Mouse (Mus musculus) embryonic facial prominence, embryonic 13.5 days (tissue): Measurements from ENCODE around the gene Spag6. TPM values are rescaled to one million over a fixed set of nuclear protein-coding genes. Genes with fewer than 3 reads are reported as not detected.
A peak's percentile ranks its signal among the peaks of the same experiment; 100 is the strongest.

Experiments
- ATAC-seq: fragments of 200-750 bp; cut with Nextera tagmentation; 2 replicates; pipeline ENCODE4 v1.8.0; 2017; ENCODE audit warnings: low read depth; ENCODE audit not compliant: insufficient number of reproducible peaks, insufficient read depth, low FRiP score, low TSS enrichment
- H3K27ac ChIP-seq: fragments of 300-500 bp; sonication (generic); 2 replicates; pipeline ENCODE4 v1.5.1; 2015; ENCODE audit warnings: moderate library complexity, mild to moderate bottlenecking, inconsistent platforms
- H3K27me3 ChIP-seq: fragments of 300-500 bp; sonication (generic); 2 replicates; pipeline ENCODE4 v1.6.1; 2015; ENCODE audit warnings: mild to moderate bottlenecking, inconsistent platforms
- H3K36me3 ChIP-seq: fragments of 300-500 bp; sonication (generic); 2 replicates; pipeline ENCODE4 v1.6.1; 2015; ENCODE audit warnings: mild to moderate bottlenecking, inconsistent platforms
- H3K4me1 ChIP-seq: fragments of 300-500 bp; sonication (generic); 2 replicates; pipeline ENCODE4 v1.6.1; 2015; ENCODE audit warnings: inconsistent platforms
- H3K4me2 ChIP-seq: fragments of 300-500 bp; sonication (generic); 2 replicates; pipeline ENCODE4 v1.6.1; 2015; ENCODE audit warnings: moderate library complexity, mild to moderate bottlenecking, inconsistent platforms
- H3K4me3 ChIP-seq: fragments of 300-500 bp; sonication (generic); 2 replicates; pipeline ENCODE4 v1.5.1; 2015; ENCODE audit warnings: mild to moderate bottlenecking, inconsistent platforms
- H3K9ac ChIP-seq: fragments of 300-500 bp; sonication (generic); 2 replicates; pipeline ENCODE4 v1.6.1; 2015; ENCODE audit warnings: mild to moderate bottlenecking, inconsistent platforms
- H3K9me3 ChIP-seq: fragments of 300-500 bp; sonication (generic); 2 replicates; pipeline ENCODE4 v1.6.1; 2016; ENCODE audit warnings: inconsistent platforms
- WGBS: fragments of 180-500 bp; shearing (Covaris S2); methylation state at CpG from one replicate; pipeline ENCODE4 v1.1.7; 2015; ENCODE audit warnings: mixed read lengths; 5-methylcytosine and 5-hydroxymethylcytosine counted together
- polyA plus RNA-seq: library from polyadenylated mRNA; unstranded; fragments of >200 nt; fragmentation: Nextera tagmentation; extraction: Ambion mirVana; gene quantifications from 2 replicates; pipeline ENCODE4 v1.2.1, GENCODE M21; 2015

Gene Spag6
- polyA plus RNA-seq, 1 experiment from 2014 or later: 0.11 TPM

GRCm38 (mm10) chr2:18676936-18677491 is 16.8 kb upstream of the Spag6 start, which contains the start of gene Bmi1:
Bmi1 (plus strand) TSS chr2:18677018.
- H3K27ac ChIP-seq: peak within 1 kb of the TSS; percentile 91
- H3K9me3 ChIP-seq: no peaks in the 10 kb centered on the region
- peak within 1 kb of the TSS; percentile 77 for H3K4me3 ChIP-seq
- no peaks in the 10 kb centered on the region for H3K36me3 ChIP-seq
- peak; percentile 58 for ATAC-seq
- peaks cover 32% of the 10 kb centered on the region for H3K4me1 ChIP-seq
- peaks cover 29% of the 10 kb centered on the region for H3K27me3 ChIP-seq
- peak within 1 kb of the TSS; percentile 91 for H3K9ac ChIP-seq
- H3K4me2 ChIP-seq: peak within 1 kb of the TSS; percentile 83
- under 1% methylated on average over 52 of the region's 77 CpGs for WGBS

DNA sequence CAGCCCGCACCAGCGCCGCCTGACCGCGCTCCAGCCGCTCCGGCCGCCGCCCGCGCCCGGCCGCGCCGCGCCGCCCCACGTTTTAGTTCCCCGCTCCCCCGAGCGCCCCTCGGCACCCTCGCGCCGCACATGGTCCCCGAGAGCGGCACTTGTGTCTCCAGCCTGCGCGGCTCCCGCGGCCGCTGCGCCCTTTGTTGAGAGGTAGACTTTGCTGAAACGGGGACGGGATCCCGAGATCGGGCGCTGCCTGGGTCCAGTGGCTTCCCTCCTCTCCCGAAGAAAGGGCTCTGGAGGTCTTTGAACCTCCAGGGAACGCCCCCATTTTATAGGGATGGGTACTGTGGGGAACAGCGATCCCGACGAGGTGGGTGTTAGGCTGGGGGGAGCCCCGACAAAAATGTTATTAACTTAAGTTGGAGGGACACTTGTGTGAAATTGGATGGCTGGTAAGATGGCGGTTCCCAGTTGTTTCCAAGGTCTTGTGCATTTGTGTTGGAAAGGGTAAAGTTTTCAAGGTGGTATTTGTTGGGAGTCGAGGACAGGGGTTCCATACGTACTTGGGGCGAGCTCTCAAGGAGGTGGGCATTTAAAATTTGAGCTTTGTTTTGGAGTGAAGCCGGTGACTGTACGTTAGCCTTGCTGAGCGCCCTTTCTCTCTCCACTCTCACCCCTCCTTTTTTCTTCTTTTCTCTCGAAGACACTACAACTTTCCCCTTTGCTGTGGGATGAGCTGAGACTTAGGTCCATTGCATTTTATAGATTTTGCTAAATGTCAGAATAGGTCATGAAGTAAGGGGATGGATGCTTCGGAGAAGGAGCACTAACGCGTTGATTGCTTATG is 16.0 kb upstream of the Spag6 start:
- Histone ChIP-seq H3K9ac (peak overlapping the region; percentile 91), H3K4me1 (peaks cover 32% of the 10 kb centered on the region), H3K9me3 (no peaks in the 10 kb centered on the region), H3K4me2 (peak overlapping the region; percentile 83), H3K36me3 (peaks cover 4% of the 10 kb centered on the region; the same call in 1 of the 2 replicates), H3K27ac (no peak overlapping the region), H3K4me3 (peak overlapping the region; percentile 77), H3K27me3 (peaks cover 34% of the 10 kb centered on the region)
- no peak for ATAC-seq
- WGBS: under 1% methylated on average over 41 of the region's 55 CpGs

GRCm38 (mm10) chr2:18679701-18680100 is 14.1 kb upstream of the Spag6 start:
- H3K36me3 ChIP-seq: peaks cover 14% of the 10 kb centered on the region
- no peak overlapping the region for H3K9ac ChIP-seq
- no peak for ATAC-seq
- no peak overlapping the region for H3K4me3 ChIP-seq
- H3K27ac ChIP-seq: no peak overlapping the region
- peaks cover 39% of the 10 kb centered on the region for H3K27me3 ChIP-seq
- no peaks in the 10 kb centered on the region for H3K9me3 ChIP-seq
- H3K4me2 ChIP-seq: no peak overlapping the region
- peaks cover 27% of the 10 kb centered on the region for H3K4me1 ChIP-seq
- 38% methylated on average over 2 of the region's 2 CpGs for WGBS

DNA sequence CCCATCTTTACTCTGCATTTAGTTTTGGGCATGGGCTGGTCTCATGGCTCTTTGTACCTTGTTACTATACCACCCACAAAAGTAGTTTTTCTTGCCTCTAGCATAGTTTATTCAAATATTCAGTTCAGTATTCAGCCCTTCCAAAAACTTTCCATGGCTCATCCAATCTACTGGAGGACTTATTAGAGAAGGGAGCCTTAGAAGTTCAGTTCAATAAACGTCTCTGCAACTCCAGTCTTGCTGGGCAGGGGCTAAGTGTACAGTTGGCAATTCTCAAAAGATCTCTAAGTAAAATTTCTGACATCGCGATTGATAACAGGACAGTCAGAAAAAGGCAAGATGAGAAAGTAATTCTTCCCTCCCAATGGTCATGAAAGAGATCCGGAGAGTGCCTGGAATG is 13.3 kb upstream of the Spag6 start:
- H3K27ac ChIP-seq: no peak overlapping the region
- peak overlapping the region; percentile 61; the same call in 1 of the 2 replicates for H3K9ac ChIP-seq
- H3K9me3 ChIP-seq: no peaks in the 10 kb centered on the region
- no peak for ATAC-seq
- peaks cover 39% of the 10 kb centered on the region for H3K27me3 ChIP-seq
- H3K36me3 ChIP-seq: peaks cover 14% of the 10 kb centered on the region
- H3K4me3 ChIP-seq: peak overlapping the region; percentile 45
- WGBS: under 1% methylated on average over 4 of the region's 4 CpGs
- peak overlapping the region; percentile 73 for H3K4me2 ChIP-seq
- H3K4me1 ChIP-seq: peaks cover 27% of the 10 kb centered on the region

GRCm38 (mm10) chr2:18680961-18681360 is 12.9 kb upstream of the Spag6 start:
- ATAC-seq: no peak
- Histone ChIP-seq H3K9me3 (no peaks in the 10 kb centered on the region), H3K36me3 (peaks cover 14% of the 10 kb centered on the region), H3K9ac (peak overlapping the region; percentile 61), H3K27me3 (peaks cover 41% of the 10 kb centered on the region), H3K4me3 (peak overlapping the region; percentile 45), H3K27ac (no peak overlapping the region), H3K4me1 (peaks cover 23% of the 10 kb centered on the region), H3K4me2 (peak overlapping the region; percentile 73)
- WGBS: under 1% methylated on average over 19 of the region's 29 CpGs

DNA sequence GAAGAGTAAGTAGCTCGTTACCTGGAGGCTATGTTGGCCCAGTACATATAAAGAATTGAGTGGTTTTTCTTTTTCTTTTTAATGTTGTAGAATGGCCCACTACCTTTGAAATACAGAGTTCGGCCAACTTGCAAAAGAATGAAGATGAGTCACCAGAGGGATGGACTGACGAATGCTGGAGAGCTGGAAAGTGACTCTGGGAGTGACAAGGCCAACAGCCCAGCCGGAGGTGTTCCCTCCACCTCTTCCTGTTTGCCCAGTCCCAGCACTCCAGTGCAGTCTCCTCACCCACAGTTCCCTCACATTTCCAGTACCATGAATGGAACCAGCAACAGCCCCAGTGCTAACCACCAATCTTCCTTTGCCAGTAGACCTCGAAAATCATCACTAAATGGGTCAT is 9.8 kb upstream of the Spag6 start:
- WGBS: 57% methylated on average over 5 of the region's 5 CpGs
- no peak overlapping the region for H3K27ac ChIP-seq
- H3K36me3 ChIP-seq: peaks cover 14% of the 10 kb centered on the region
- H3K4me1 ChIP-seq: peaks cover 18% of the 10 kb centered on the region
- ATAC-seq: no peak
- H3K9ac ChIP-seq: no peak overlapping the region
- peaks cover 66% of the 10 kb centered on the region for H3K27me3 ChIP-seq
- no peak overlapping the region for H3K4me2 ChIP-seq
- H3K9me3 ChIP-seq: no peaks in the 10 kb centered on the region
- no peak overlapping the region for H3K4me3 ChIP-seq

DNA sequence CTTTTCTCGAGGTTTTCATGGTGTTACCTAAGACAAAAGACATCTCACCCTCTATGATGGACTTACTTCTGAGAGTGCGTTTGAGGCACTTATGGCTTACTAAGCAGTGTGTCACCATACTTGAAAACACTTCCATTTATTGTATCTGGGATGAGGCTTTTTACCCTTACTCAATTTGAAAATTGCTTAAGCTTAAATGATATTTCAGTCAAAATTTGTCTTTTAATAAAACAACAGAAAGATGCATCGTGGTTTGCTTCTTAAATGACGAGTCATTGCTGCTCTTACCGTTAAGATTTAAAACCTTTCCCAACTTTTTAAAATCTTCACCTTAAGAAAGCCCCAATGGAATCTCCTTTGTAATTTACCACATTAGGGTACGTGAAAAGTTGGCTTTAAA is 7.4 kb upstream of the Spag6 start:
- H3K27me3 ChIP-seq: peaks cover 72% of the 10 kb centered on the region
- H3K9me3 ChIP-seq: no peaks in the 10 kb centered on the region
- no peak overlapping the region for H3K9ac ChIP-seq
- 44% methylated on average over 6 of the region's 6 CpGs for WGBS
- no peak for ATAC-seq
- H3K27ac ChIP-seq: no peak overlapping the region
- peaks cover 14% of the 10 kb centered on the region for H3K36me3 ChIP-seq
- H3K4me2 ChIP-seq: no peak overlapping the region
- H3K4me1 ChIP-seq: peaks cover 19% of the 10 kb centered on the region
- H3K4me3 ChIP-seq: no peak overlapping the region

DNA sequence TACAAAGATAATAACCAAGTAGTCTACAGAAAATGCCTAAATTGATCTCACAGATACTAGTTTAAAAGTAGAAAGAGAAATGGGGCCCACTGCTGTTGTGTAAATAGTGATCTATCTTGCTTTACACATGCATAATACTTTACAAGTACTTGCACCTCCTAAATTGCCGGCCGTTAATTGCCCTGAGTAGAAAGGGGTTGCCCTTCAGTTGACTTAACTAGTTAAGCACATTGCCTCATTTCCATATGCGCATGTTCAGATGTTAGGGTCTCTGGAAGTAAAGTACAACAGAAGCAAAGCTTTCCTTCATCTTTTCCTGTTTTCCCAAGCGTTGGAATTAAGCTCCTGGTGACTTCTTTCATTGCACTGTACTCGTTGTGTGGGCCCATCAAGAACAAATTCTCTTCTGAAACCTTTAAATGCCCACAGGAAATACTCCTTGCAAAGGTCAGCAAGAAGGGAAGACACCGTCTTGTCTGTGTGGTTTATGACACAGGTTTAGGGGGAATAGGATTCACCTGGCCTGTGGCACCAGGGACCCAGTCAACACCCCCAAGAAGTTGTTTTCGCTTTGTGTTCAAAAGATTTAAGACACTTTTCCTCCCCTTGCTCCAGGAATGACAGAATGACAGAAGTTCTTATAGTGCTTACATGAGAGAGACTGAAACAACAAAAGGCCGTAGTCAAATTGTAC is 6.9 kb upstream of the Spag6 start:
- peaks cover 19% of the 10 kb centered on the region for H3K4me1 ChIP-seq
- peaks cover 14% of the 10 kb centered on the region for H3K36me3 ChIP-seq
- H3K4me2 ChIP-seq: no peak overlapping the region
- no peak for ATAC-seq
- H3K27ac ChIP-seq: no peak overlapping the region
- no peaks in the 10 kb centered on the region for H3K9me3 ChIP-seq
- no peak overlapping the region for H3K4me3 ChIP-seq
- no peak overlapping the region for H3K9ac ChIP-seq
- WGBS: 27% methylated on average over 8 of the region's 8 CpGs
- H3K27me3 ChIP-seq: peaks cover 73% of the 10 kb centered on the region

DNA sequence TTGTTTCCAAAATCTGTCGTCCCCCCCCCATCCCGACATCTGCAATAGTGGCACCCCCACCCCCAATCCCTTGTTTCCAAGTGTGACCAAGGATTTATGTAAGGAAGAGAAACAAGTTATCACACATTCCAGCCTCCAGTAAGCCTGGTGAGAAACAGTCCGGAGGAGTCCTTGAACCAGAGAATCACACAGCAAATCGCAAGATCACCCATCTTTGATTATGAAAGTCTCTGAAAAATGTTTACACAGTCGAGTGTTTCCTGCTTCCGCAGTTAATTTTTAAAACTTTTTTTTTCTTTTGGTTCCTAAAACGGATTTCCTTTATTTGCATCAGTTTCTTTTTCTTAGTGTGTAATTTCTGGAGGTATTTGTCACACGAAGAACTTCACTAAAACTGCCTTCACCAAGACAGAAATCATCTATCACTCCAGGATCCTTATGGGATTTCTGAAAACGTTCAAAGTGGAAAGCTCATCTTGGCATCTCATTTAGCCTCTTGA is 6.1 kb upstream of the Spag6 start:
- Histone ChIP-seq H3K9ac (no peak overlapping the region), H3K9me3 (no peaks in the 10 kb centered on the region), H3K4me3 (no peak overlapping the region), H3K27me3 (peaks cover 77% of the 10 kb centered on the region), H3K4me2 (no peak overlapping the region), H3K36me3 (peaks cover 11% of the 10 kb centered on the region), H3K4me1 (peaks cover 19% of the 10 kb centered on the region), H3K27ac (no peak overlapping the region)
- whole genome bisulfite sequencing: 6% methylated on average over 9 of the region's 9 CpGs
- ATAC-seq: no peak

GRCm38 (mm10) chr2:18688286-18688685 is 5.5 kb upstream of the Spag6 start:
- H3K4me3 ChIP-seq: peak overlapping the region; percentile 48
- 5% methylated on average over 6 of the region's 6 CpGs for WGBS

DNA sequence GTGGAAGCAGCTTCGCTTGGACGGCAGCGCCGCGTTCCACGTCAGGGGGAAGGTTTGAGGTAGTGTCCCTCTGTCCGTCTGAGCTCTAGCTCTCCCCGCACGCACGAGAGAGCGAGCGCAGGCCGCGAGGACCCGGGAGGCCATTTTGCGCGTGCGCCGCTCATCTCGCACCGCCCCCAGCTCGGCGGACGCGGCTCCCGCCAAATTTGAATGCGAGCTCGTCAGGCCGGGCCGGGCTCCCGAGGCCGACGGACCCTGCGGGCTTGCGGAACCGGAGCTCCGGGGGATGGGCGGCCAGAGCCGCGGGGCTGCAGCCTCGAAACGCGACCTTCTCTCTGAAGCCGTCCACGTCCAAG is 5.1 kb upstream of the Spag6 start:
- peak overlapping the region; percentile 80 for H3K4me2 ChIP-seq
- H3K9me3 ChIP-seq: no peaks in the 10 kb centered on the region
- peaks cover 6% of the 10 kb centered on the region for H3K36me3 ChIP-seq
- H3K27me3 ChIP-seq: peaks cover 78% of the 10 kb centered on the region
- H3K9ac ChIP-seq: no peak overlapping the region
- under 1% methylated on average over 45 of the region's 45 CpGs for WGBS
- no peak overlapping the region for H3K27ac ChIP-seq
- H3K4me3 ChIP-seq: peak overlapping the region; percentile 48
- no peak for ATAC-seq
- peaks cover 19% of the 10 kb centered on the region for H3K4me1 ChIP-seq

More at GRCm38 (mm10) chr2:18688286-18688685, 5.5 kb upstream of the Spag6 start:
- Histone ChIP-seq H3K4me1 (peaks cover 19% of the 10 kb centered on the region), H3K4me2 (peak overlapping the region; percentile 80), H3K27me3 (peaks cover 78% of the 10 kb centered on the region), H3K27ac (no peak overlapping the region), H3K9ac (no peak overlapping the region), H3K9me3 (no peaks in the 10 kb centered on the region), H3K36me3 (peaks cover 6% of the 10 kb centered on the region)
- ATAC-seq: no peak
